Comparison of ENCODE assay signal across 9 mouse cellular contexts in genomic region chr6:127153296-127153800, GRCm38 (mm10). TPM values are rescaled to one million over a fixed set of nuclear protein-coding genes. Genes with fewer than 3 reads are reported as not detected.
A peak's percentile ranks its signal among the peaks of the same experiment; 100 is the strongest.
DNase-seq lines count a peak whose midpoint lies in the region; ATAC-seq and TF ChIP-seq lines count a peak whose summit lies in the region.
"Had no signal": no experiment of that assay in that cellular context is flagged by ENCODE, and none has a peak within 500 bp of the region (broad histone marks: within the 10 kb centered on the region; RNA-seq: fewer than 3 reads in every experiment).

No protein-coding gene starts in this region.

- H3K36me3 ChIP-seq in hindbrain, embryonic 13.5 days = no peaks in the 10 kb centered on the region
- H3K36me3 ChIP-seq in liver, embryonic 11.5 days (ENCODE audit: control insufficient read depth, insufficient read depth, low read length) = no peaks in the 10 kb centered on the region
- no peaks in the 10 kb centered on the region for H3K36me3 ChIP-seq in neural tube, embryonic 13.5 days

- H3K4me3 ChIP-seq in embryonic fibroblast, embryonic 13.5 days (ENCODE audit: insufficient read depth, low read length) = peak overlapping the region; percentile 46
- peak overlapping the region; percentile 47 for H3K4me3 ChIP-seq in hindbrain, embryonic 13.5 days
- H3K4me3 ChIP-seq in liver, embryonic 11.5 days (ENCODE audit: low read depth, low read length) = peak overlapping the region; percentile 75
- H3K4me3 ChIP-seq in neural tube, embryonic 13.5 days = peak overlapping the region; percentile 52
- H3K4me3 ChIP-seq: myocyte had no signal

- TF ChIP-seq POLR2A in embryonic fibroblast, embryonic 13.5 days (IDR thresholded peaks at IDR 0.05; ENCODE audit: low read depth, low read length) = peak; percentile 71

- no peak for ATAC-seq in hindbrain, embryonic 13.5 days (ENCODE audit: low FRiP score)
- ATAC-seq in liver, embryonic 11.5 days (replicated peaks; ENCODE audit: low FRiP score) = no peak
- 0 out of 2 replicates have a peak, but pooled peaks have one; percentile 4 for ATAC-seq in neural tube, embryonic 13.5 days (ENCODE audit: low read depth)

- H3K9ac ChIP-seq in hindbrain, embryonic 13.5 days = no peak overlapping the region
- H3K9ac ChIP-seq in liver, embryonic 11.5 days (ENCODE audit: low read depth, low read length) = peak overlapping the region; percentile 76; the same call in 1 of the 2 replicates
- H3K9ac ChIP-seq in neural tube, embryonic 13.5 days = no peak overlapping the region

- no peaks in the 10 kb centered on the region for H3K4me1 ChIP-seq in embryonic fibroblast, embryonic 13.5 days (ENCODE audit: control insufficient read depth, insufficient read depth, low read length)
- peaks cover 73% of the 10 kb centered on the region for H3K4me1 ChIP-seq in hindbrain, embryonic 13.5 days (replicated peaks)
- peaks cover 31% of the 10 kb centered on the region for H3K4me1 ChIP-seq in liver, embryonic 11.5 days (replicated peaks; ENCODE audit: control insufficient read depth, insufficient read depth, low read length)
- H3K4me1 ChIP-seq in neural tube, embryonic 13.5 days (replicated peaks) = peaks cover 73% of the 10 kb centered on the region

- no peak for TF ChIP-seq CTCF in embryonic fibroblast, embryonic 13.5 days (IDR thresholded peaks at IDR 0.05; ENCODE audit: borderline replicate concordance, insufficient read depth, low read length)

- H3K4me2 ChIP-seq in hindbrain, embryonic 13.5 days = peak overlapping the region; percentile 74
- peak overlapping the region; percentile 98 for H3K4me2 ChIP-seq in liver, embryonic 11.5 days
- H3K4me2 ChIP-seq in neural tube, embryonic 13.5 days = peak overlapping the region; percentile 85

- H3K27me3 ChIP-seq in hindbrain, embryonic 13.5 days = peaks cover 84% of the 10 kb centered on the region
- H3K27me3 ChIP-seq in liver, embryonic 11.5 days (replicated peaks; ENCODE audit: control insufficient read depth, insufficient read depth, low read length) = peaks cover 41% of the 10 kb centered on the region
- peaks cover 78% of the 10 kb centered on the region for H3K27me3 ChIP-seq in neural tube, embryonic 13.5 days

- peak; percentile 13 to 14 for DNase-seq in spleen, postnatal 36 days (ENCODE audit: low spot score in 2 of 2)
- no peak for DNase-seq in spleen, postnatal 10 days (ENCODE audit: low spot score in 2 of 2)
- DNase-seq in liver, embryonic 11.5 days (ENCODE audit: low spot score) = peak; percentile 69
- DNase-seq in layer of hippocampus, adult 8-10 months (ENCODE audit: low spot score in 2 of 2) = no peak
- DNase-seq in cerebellum, postnatal 36 days = no peak

- H3K9me3 ChIP-seq in hindbrain, embryonic 13.5 days = no peaks in the 10 kb centered on the region
- no peaks in the 10 kb centered on the region for H3K9me3 ChIP-seq in liver, embryonic 11.5 days (ENCODE audit: control insufficient read depth, low read length)
- no peaks in the 10 kb centered on the region for H3K9me3 ChIP-seq in neural tube, embryonic 13.5 days

- WGBS in hindbrain, embryonic 13.5 days = under 1% methylated on average over 28 of the region's 28 CpGs
- 1% methylated on average over 28 of the region's 28 CpGs for WGBS in liver, embryonic 11.5 days
- WGBS in neural tube, embryonic 13.5 days = 0% methylated on average over 27 of the region's 28 CpGs

- peak overlapping the region; percentile 76; the same call in 1 of the 2 replicates for H3K27ac ChIP-seq in embryonic fibroblast, embryonic 13.5 days (ENCODE audit: insufficient read depth, low read length)
- H3K27ac ChIP-seq in hindbrain, embryonic 13.5 days = no peak overlapping the region
- peak overlapping the region; percentile 93 for H3K27ac ChIP-seq in liver, embryonic 11.5 days (ENCODE audit: low read depth, low read length)
- peak overlapping the region; percentile 62; the same call in 1 of the 2 replicates for H3K27ac ChIP-seq in neural tube, embryonic 13.5 days (replicated peaks)

RNA-seq across cellular contexts. Expression of gene Ccnd2, which starts 1.4 kb away (rescaled TPM):
- polyA plus RNA-seq in embryonic fibroblast, embryonic 13.5 days (2011; ENCODE audit: insufficient read length, low read depth, missing spikeins) = 2,159 and 2,298 TPM in 2 replicates
- 270 and 302 TPM in 2 replicates for polyA plus RNA-seq in hindbrain, embryonic 13.5 days (2015; fragmentation: Nextera tagmentation; extraction: Ambion mirVana)
- polyA plus RNA-seq in liver, embryonic 11.5 days (2014; fragmentation: Nextera tagmentation; extraction: Ambion mirVana) = 273 and 275 TPM in 2 replicates
- 158 and 242 TPM in 2 replicates for polyA plus RNA-seq in neural tube, embryonic 13.5 days (2015; fragmentation: Nextera tagmentation; extraction: Ambion mirVana)
- total RNA-seq in layer of hippocampus, adult 8-10 months (2022) = 100 to 1,000 TPM in 3 of 4 experiments, 10 to 100 TPM in 1; 99.8 to 130 (median 120) TPM

RNA-seq across cellular contexts. Expression of gene Tigar, which starts 44.0 kb away (rescaled TPM):
- polyA plus RNA-seq in embryonic fibroblast, embryonic 13.5 days (2011; ENCODE audit: insufficient read length, low read depth, missing spikeins) = 8.1 and 8.6 TPM in 2 replicates
- polyA plus RNA-seq in hindbrain, embryonic 13.5 days (2015; fragmentation: Nextera tagmentation; extraction: Ambion mirVana) = 7.2 and 8.6 TPM in 2 replicates
- polyA plus RNA-seq in liver, embryonic 11.5 days (2014; fragmentation: Nextera tagmentation; extraction: Ambion mirVana) = 2.2 and 2.5 TPM in 2 replicates
- polyA plus RNA-seq in neural tube, embryonic 13.5 days (2015; fragmentation: Nextera tagmentation; extraction: Ambion mirVana) = 6.2 and 7.1 TPM in 2 replicates
- 10 to 100 TPM; 24.8 to 31.6 (median 26.7) TPM for total RNA-seq in layer of hippocampus, adult 8-10 months (2022)

Comparison
In these comparisons a context has a peak if more than half of its experiments do, and no peak if none do; other contexts are left out.
1. DNase-seq: peak in spleen, postnatal 36 days (2 of 2) and liver, embryonic 11.5 days (single experiment); none in spleen, postnatal 10 days (0 of 2), layer of hippocampus, adult 8-10 months (0 of 2) and cerebellum, postnatal 36 days (0 of 2).
2. Peak in every context shown above with its lines, with median percentiles within 50 percentile points of each other: H3K4me3 ChIP-seq and H3K4me2 ChIP-seq.